Mouse (Mus musculus) kidney, adult 2 months (tissue): ENCODE data around the gene Ptpn23.

Experiments used
- CTCF ChIP-seq: fragments of 200-500 bp; conservative IDR thresholded peaks from 2 replicates; pipeline ENCODE4 v1.5.1; 2011; ENCODE audit warnings: low read depth, mild to moderate bottlenecking, control low read depth, low read length, moderate library complexity, mixed read lengths; ENCODE audit not compliant: insufficient read depth, insufficient read length
- POLR2A ChIP-seq: fragments of 200-500 bp; IDR thresholded peaks from one replicate; pipeline ENCODE4 v1.6.1; 2011; ENCODE audit warnings: low read depth, low read length, control low read depth

- no peak for TF ChIP-seq CTCF
- no peak for TF ChIP-seq POLR2A
Measured at GRCm38 (mm10) chr9:110402731-110403130, 5.3 kb downstream of the Ptpn23 start.
